Comparison of ENCODE assay signal across 19 mouse cellular contexts in genomic region chr8:81502982-81503381, GRCm38 (mm10).
A peak's percentile ranks its signal among the peaks of the same experiment; 100 is the strongest.
DNase-seq lines count a peak whose midpoint lies in the region; ATAC-seq lines count a peak whose summit lies in the region.
"Had no signal": no experiment of that assay in that cellular context is flagged by ENCODE, and none has a peak within 500 bp of the region (broad histone marks: within the 10 kb centered on the region; RNA-seq: fewer than 3 reads in every experiment).

No protein-coding gene starts in this region.

- ATAC-seq in CD4-positive, CD25-positive, alpha-beta regulatory T cell, adult 4 months, result peak; percentile 57
- ATAC-seq in inflammation-experienced regulatory T-cells, adult 6 months, result peak; percentile 41
- ATAC-seq: activated CD4-positive, CD25-positive, alpha-beta regulatory T cell, adult 4 months; Patski had no signal

- intact Hi-C loops in left cerebral cortex, postnatal 14 days (cut with DNase I), result no loop called here

- DNase-seq in induced T-regulatory cell, adult 2 months (ENCODE audit: low read depth), result peak; percentile 55
- no peak for DNase-seq in layer of hippocampus, adult 9-10 months (ENCODE audit: low spot score)
- DNase-seq in left cerebral cortex, postnatal 14 days (ENCODE audit: low spot score in 2 of 2), result no peak
- no peak for DNase-seq in yolk sac, embryonic 10.5 days (ENCODE audit: low spot score)
- DNase-seq: adrenal gland, adult 2 months; adrenal gland, adult 8-10 months; adrenal gland, postnatal 10 days; adrenal gland, postnatal 14 days; adrenal gland, postnatal 25 days; adrenal gland, postnatal 36 days; B cell, adult 2 months; cerebellum, adult 11 months; cerebellum, adult 11-12 months; cerebellum, adult 18-20 months; cerebellum, adult 2 months had no signal
